Mouse (Mus musculus) gastrocnemius, postnatal 14 days (tissue): ENCODE results near the gene Krt82. TPM values are rescaled to one million over a fixed set of nuclear protein-coding genes. Genes with fewer than 3 reads are reported as not detected.
"Not testable (repeated sequence)": the region's sequence is repeated elsewhere in the genome, so short reads cannot be mapped to it uniquely, and the experiment has no call there.

Experiments used
- DNase-seq: peaks from one replicate; pipeline ENCODE4 v3.0.0; 2021; ENCODE audit warnings: mixed read lengths
- intact Hi-C: fragments of 180-260 bp; cut with DNase I; formaldehyde crosslinking; loops from one replicate; pipeline ENCODE4 v1.15.1; 2025; ENCODE audit warnings: low total_unique reads
- microRNA-seq, 2 experiments: library from miRNA; unstranded; fragments of <30 nt; microRNA quantifications; one replicate each; pipeline ENCODE4 v1.2.0; 2021
- total RNA-seq, 2 experiments: library from RNA; stranded (reverse); gene quantifications; 2 replicates each; pipeline ENCODE4 v1.2.3; 2021

The Krt82 gene
- total RNA-seq, 2 experiments from 2014 or later = not detected

GRCm38 (mm10) chr15:101522556-101523232, 27.8 kb downstream of the Krt82 start:
- no peak for DNase-seq
- intact Hi-C loops = loop anchor here (5.0 to 10.0 kb wide), 2 partner anchors 188 to 450 kb away; no protein-coding TSS in a partner anchor

DNA sequence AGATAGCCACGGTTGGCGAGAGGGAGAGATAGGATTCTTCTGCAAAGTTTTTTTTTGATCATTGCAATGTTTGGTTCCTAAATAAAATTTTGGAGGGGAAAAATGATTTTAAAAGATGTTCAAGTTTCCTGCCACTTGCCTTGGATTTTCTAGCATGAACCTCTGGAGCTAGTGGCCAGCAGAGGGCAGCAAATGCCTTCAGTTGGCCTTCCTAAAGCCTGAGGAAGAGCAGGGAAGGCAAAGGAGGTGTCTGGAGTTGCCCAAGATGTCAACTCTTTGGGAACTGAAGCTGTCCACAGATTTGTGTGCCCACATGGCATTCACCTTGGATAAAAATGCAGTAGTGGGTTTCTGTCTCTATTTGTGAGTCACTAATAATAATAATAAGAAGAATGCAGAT, 30.7 kb downstream of the Krt82 start:
- intact Hi-C loops = loop anchor here (5.0 to 10.0 kb wide), 2 partner anchors 185 to 453 kb away; no protein-coding TSS in a partner anchor
- DNase-seq = peak; percentile 73

DNA sequence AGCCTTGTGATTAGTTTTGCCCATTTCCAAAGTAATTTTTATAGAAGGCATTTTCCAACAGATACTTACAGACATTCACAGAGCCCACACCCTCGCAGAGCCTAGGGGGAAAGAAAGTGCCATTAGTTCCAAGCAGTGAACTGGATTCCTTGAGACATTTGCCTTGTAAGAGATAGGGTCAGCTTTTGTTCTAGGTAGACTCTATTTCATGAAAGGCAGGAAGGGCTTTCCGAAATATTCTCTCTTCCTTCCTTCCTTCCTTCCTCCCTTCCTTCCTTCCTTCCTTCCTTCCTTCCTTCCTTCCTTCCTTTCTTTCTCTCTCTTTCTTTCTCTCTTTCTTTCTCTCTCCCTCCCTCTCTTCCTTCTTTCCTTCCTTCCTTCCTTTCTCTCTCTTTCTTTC, 33.3 kb downstream of the Krt82 start, which contains the start of gene Gm49425:
Gene Gm49425 (minus strand): TSS at position 101 of the 400 bp plus-strand sequence.
- DNase-seq, intact Hi-C loops: not testable (repeated sequence)

DNA sequence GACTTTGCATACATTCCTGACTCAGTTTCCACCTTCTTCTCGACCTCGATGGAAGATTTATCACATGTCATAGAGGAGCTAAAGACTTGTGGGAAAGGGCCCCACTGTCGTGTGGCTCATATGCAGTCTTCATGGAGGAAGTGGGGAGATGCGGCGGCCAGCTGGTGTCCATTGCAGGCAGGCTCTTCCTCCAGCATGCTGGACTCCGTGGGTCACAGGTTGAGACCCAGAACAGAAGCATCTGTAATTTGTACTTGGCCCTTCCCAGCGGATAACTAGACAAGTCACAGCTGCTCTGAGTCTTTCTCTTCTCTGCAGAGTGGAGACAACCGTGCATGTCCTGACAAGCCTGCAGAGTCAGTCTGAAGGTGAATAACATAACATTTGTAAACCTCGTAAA, 42.2 kb downstream of the Krt82 start:
- intact Hi-C loops = no loop called here
- no peak for DNase-seq

- intact Hi-C loops = no loop called here
- DNase-seq = no peak
Observed at GRCm38 (mm10) chr15:101506896-101507758, 43.3 kb downstream of the Krt82 start.

DNA sequence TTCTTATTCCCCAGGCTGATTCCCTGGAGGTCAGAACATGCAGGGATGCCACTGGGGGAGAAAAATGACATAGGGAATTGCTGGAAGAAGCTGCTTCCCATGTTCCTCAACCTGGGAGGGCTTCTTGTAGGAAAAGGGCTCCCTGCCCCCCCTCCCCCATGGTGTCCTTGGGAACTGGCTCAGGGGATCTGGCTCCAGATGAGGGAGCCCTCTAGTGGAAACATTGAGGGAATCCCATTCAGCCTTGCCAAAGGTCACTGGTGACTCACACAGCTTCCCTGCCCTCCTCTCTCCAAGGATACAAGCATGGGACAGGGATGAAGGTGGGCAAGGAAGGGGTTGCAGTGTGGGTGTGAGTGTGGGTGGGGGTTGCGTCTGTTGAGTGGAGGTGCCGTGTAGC, 53.3 kb downstream of the Krt82 start:
- DNase-seq = no peak
- intact Hi-C loops = loop anchor here (10.0 kb wide), 1 partner anchor 152 kb away; no protein-coding TSS in a partner anchor

DNA sequence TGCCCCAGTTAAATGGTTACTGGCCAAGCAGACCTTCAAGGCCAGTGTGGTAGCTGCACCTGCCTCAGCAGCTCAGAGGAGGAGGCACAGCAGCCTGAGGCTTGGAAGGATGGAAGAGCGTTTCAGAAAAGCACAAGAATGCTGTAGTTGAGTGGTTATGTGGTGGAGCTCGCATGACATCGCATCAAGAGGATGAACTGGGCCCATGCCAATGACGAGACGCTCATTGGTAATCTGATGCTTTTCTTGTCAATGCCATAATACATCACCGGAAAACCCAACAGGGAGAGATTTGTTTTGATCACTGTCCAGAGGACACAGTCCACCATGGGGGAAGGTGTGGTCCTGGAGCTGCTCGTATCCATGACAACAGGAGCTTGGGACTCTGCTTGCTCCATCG, 55.2 kb downstream of the Krt82 start:
- intact Hi-C loops = loop anchor here (10.0 kb wide), 1 partner anchor 150 kb away; no protein-coding TSS in a partner anchor
- no peak for DNase-seq

DNA sequence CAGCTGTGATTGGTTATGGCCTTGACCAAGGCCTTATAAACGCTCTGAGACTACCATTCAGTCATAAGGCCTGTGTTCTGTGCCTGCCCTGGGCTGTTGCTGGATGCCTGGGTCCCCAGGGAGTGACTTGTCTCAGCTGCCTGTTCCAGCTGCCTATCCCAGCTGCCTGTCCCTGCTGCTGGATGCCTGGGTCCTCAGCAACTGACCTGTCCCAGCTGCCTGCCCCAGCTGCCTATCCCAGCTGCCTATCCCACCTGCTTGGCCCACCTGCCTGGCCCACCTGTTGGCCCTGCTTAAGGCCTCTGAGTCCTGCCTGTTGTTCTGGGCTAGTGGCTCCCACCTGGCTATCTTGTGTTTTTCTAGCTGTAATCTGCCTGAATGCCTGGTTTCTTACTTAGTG, 56.3 kb downstream of the Krt82 start:
- intact Hi-C loops = loop anchor here (10.0 kb wide), 1 partner anchor 149 kb away; no protein-coding TSS in a partner anchor
- no peak for DNase-seq

DNA sequence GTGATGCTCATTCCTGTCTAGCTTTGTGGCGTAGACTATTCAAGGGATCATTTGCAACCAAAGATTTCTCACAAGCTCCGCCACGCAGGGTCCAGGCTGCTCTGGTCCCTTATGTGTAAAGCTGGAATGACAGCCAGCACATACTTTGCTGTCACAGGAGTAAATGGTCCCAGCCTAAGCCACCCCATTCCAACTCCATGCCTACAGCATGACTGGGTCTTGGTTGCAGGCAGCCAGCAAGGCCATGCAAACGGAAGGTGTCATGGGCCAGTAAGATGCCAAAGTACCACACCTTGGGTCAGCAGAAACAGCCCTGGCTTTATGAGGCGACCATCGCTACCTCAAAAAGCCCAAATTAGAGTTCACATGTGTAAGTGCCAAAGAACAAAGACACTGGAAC, 56.8 kb downstream of the Krt82 start:
- no peak for DNase-seq
- intact Hi-C loops = loop anchor here (10.0 kb wide), 1 partner anchor 149 kb away; no protein-coding TSS in a partner anchor

DNA sequence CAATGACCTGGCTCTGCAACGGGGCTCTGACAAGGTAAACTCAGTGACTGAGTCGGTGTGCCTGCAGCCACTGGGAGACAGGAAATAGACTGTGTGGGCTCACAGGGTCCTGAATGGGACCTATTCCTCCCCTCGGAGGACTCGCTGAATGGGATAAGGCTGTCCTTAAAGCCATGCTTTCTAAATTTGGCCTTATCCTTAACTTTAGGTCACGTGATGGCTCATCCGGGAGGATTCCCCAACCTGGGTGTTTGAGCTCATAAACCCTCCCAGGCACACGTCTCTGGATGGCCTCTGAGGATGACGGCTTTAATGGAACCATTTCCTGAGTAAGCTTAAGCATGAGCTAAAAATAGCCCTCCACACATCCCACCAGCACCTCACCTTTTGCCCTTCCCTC, 57.7 kb downstream of the Krt82 start:
- intact Hi-C loops = loop anchor here (10.0 kb wide), 1 partner anchor 148 kb away; no protein-coding TSS in a partner anchor
- DNase-seq = no peak

- intact Hi-C loops = loop anchor here (10.0 kb wide), 1 partner anchor 147 kb away; no protein-coding TSS in a partner anchor
- no peak for DNase-seq
Observed at GRCm38 (mm10) chr15:101491431-101491830, 59.0 kb downstream of the Krt82 start, which contains the start of gene Krt83. Krt83 (minus strand) TSS chr15:101491512.

Small RNA genes lying within 50 kb of the gene (microRNA-seq; reads per million reads assigned to microRNA genes)
- 0 reads per million in 2 experiments for gene Gm44393
- 0 reads per million in 2 experiments for gene Gm44460

Other genes with a start within 250 kb of the Krt82 start
- gene Krt80, start 180.5 kb downstream of the Krt82 start, total RNA-seq = 1 to 10 TPM in 1 of 2 experiments, under 1 TPM in 1; 0.69 to 1.4 TPM
- gene Krt7, start 139.6 kb downstream of the Krt82 start, total RNA-seq = not detected
- gene Krt87, start 111.9 kb downstream of the Krt82 start, total RNA-seq = not detected
- gene Krt88, start 102.9 kb downstream of the Krt82 start, total RNA-seq = not detected
- not detected for gene Krt81, start 86.9 kb downstream of the Krt82 start, total RNA-seq
- not detected for gene Krt86, start 77.2 kb downstream of the Krt82 start, total RNA-seq
- gene Krt83, start 59.2 kb downstream of the Krt82 start, total RNA-seq = under 1 TPM in 1 of 2 experiments, not detected in 1; 0.14 TPM
- gene Gm49425, start 33.4 kb downstream of the Krt82 start, total RNA-seq = not detected
- gene Krt84, start 17.8 kb downstream of the Krt82 start, total RNA-seq = under 1 TPM in 1 of 2 experiments, not detected in 1; 0.08 TPM
- gene Krt90, start 12.3 kb upstream of the Krt82 start, total RNA-seq = not detected
- not detected for gene Krt75, start 23.2 kb upstream of the Krt82 start, total RNA-seq
- not detected for gene Gm5414, start 77.5 kb upstream of the Krt82 start, total RNA-seq
- not detected for gene Gm5478, start 96.7 kb upstream of the Krt82 start, total RNA-seq
- not detected for gene Krt6b, start 129.6 kb upstream of the Krt82 start, total RNA-seq
- gene Krt6a, start 143.6 kb upstream of the Krt82 start, total RNA-seq = not detected
- gene Krt5, start 162.2 kb upstream of the Krt82 start, total RNA-seq = not detected
- not detected for gene Krt71, start 192.4 kb upstream of the Krt82 start, total RNA-seq
- not detected for gene Krt72, start 235.8 kb upstream of the Krt82 start, total RNA-seq